Mouse (Mus musculus) olfactory bulb, adult 2 months (tissue): ENCODE measurements around the gene Prss27.

Source experiments
- CTCF ChIP-seq: fragments of 200-500 bp; IDR thresholded peaks from 2 replicates; pipeline ENCODE4 v1.5.1; 2012; ENCODE audit warnings: low read depth, mild to moderate bottlenecking, low read length, moderate library complexity; ENCODE audit not compliant: insufficient read depth
- POLR2A ChIP-seq: fragments of 200-500 bp; IDR thresholded peaks from 2 replicates; pipeline ENCODE4 v1.6.1; 2012; ENCODE audit warnings: mild to moderate bottlenecking, low read depth, low read length, moderate library complexity; ENCODE audit not compliant: insufficient read depth

GRCm38 (mm10) chr17:24036954-24037353, 990 bp upstream of the Prss27 start:
- no peak for TF ChIP-seq CTCF
- no peak for TF ChIP-seq POLR2A
